Mouse (Mus musculus): ENCODE measurements around the gene Mep1a. TPM values are rescaled to one million over a fixed set of nuclear protein-coding genes. Genes with fewer than 3 reads are reported as not detected.

Mep1a gene
- total and polyA plus RNA-seq, 3 experiments = not detected

DNA sequence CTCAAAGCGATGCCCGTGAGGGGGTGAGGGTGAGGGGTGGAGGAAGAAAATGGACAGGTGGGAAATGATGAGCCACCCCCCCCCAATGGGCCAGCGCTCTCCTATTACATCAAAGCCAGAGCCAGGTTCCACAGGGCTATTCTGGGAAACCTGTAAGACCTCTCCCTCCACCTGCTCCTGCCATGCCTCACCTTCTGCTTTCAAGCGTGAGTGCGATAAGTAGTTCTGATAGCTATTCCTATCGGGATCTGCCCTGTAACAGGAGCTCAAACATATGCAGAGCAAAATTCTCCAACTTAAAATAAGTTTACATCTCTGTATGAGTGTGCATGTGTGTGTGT, 2.0 kb upstream of the Mep1a start:
- Histone ChIP-seq H3K4me3 (ENCODE audit: control insufficient read depth in 1 of 2, insufficient read depth in 1 of 2, low read depth in 2 of 2, low read length in 2 of 2) (no peak overlapping the region), H3K4me1 (ENCODE audit: control insufficient read depth in 1 of 2, insufficient read depth in 2 of 2, low read length in 2 of 2) (no peaks in the 10 kb centered on the region), H3K9ac (ENCODE audit: control insufficient read depth, low read depth, low read length, poor library complexity, severe bottlenecking) (no peak overlapping the region), H3K79me2 (ENCODE audit: control insufficient read depth, insufficient read depth, low read length, poor library complexity) (no peaks in the 10 kb centered on the region), H3K9me3 (replicated peaks; ENCODE audit: insufficient read depth, low read length) (no peaks in the 10 kb centered on the region), H3K27me3 (ENCODE audit: control insufficient read depth in 1 of 2, insufficient read depth in 2 of 2, low read length in 2 of 2) (no peaks in the 10 kb centered on the region), H3K27ac (ENCODE audit: control insufficient read depth, low read depth, low read length) (no peak overlapping the region), H3K36me3 (ENCODE audit: control insufficient read depth in 1 of 2, insufficient read depth in 2 of 2, low read length in 2 of 2) (no peaks in the 10 kb centered on the region)
- TF ChIP-seq SMC3 (IDR thresholded peaks at IDR 0.05; ENCODE audit: low read depth, low read length) = no peak
- no peak for TF ChIP-seq ZNF384 (IDR thresholded peaks at IDR 0.05; ENCODE audit: low read depth, low read length)
- no peak for TF ChIP-seq KAT2A (conservative IDR thresholded peaks at IDR 0.05; ENCODE audit: low read depth, low read length)
- no peak for TF ChIP-seq MAFK (IDR thresholded peaks at IDR 0.05; ENCODE audit: borderline replicate concordance, low read depth, low read length)
- TF ChIP-seq ZC3H11A (IDR thresholded peaks at IDR 0.05; ENCODE audit: low read depth, low read length) = no peak
- TF ChIP-seq HCFC1 (IDR thresholded peaks at IDR 0.05; ENCODE audit: low read depth, low read length) = no peak
- TF ChIP-seq CTCF (IDR thresholded peaks at IDR 0.05 in 2 of 3, conservative IDR thresholded peaks at IDR 0.05 in 1 of 3; ENCODE audit: control insufficient read depth in 1 of 3, insufficient read depth in 1 of 3, low read depth in 2 of 3, low read length in 3 of 3, poor library complexity in 1 of 3, severe bottlenecking in 1 of 3) = no peak
- TF ChIP-seq NRF1 (IDR thresholded peaks at IDR 0.05; ENCODE audit: insufficient read depth, low read depth, low read length, poor library complexity, severe bottlenecking) = no peak
- no peak for TF ChIP-seq ETS1 (IDR thresholded peaks at IDR 0.05; ENCODE audit: low read depth, low read length)
- no peak for TF ChIP-seq ZMIZ1 (IDR thresholded peaks at IDR 0.05; ENCODE audit: low read depth, low read length)
- no peak for TF ChIP-seq MXI1 (IDR thresholded peaks at IDR 0.05; ENCODE audit: low read depth, low read length)
- no peak for DNase-seq (ENCODE audit: low read depth, low spot score)

DNA sequence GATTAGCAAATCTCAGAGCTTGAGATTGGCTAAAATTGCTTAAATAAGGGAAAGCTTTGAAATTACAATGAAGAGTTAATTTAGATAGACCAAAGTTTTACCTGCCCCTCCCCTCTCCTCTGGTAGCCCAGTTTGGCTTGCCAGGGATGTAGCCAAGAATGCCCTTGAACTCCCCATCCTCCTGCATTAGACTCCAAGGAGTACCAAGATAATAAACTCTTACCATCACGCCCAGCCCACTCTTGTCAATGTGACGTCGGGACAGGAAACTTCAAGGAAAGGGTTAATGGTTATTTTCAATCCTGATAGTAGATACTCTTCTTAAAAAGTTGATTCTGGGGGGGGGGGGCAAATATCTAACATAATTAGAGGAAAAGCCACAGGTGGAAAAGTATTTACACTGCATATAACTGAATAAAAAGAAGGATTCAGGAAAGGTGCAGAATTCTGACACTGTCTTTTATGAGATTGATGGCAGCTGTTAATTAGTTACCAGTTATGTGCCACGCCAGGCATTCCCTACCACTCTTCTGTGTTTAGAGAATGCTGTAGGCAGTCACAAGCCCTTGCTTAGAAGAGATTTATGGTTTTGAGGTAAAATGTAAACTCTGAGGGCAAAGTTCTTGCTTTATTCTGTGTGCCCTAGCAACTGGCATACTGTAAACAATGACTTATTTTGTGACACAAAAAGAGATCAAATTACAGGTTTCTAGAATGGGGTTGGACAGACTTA, 1.4 kb upstream of the Mep1a start:
- no peak for DNase-seq (ENCODE audit: low read depth, low spot score)
- Histone ChIP-seq H3K9me3 (replicated peaks; ENCODE audit: insufficient read depth, low read length) (no peaks in the 10 kb centered on the region), H3K36me3 (ENCODE audit: control insufficient read depth in 1 of 2, insufficient read depth in 2 of 2, low read length in 2 of 2) (no peaks in the 10 kb centered on the region), H3K27me3 (ENCODE audit: control insufficient read depth in 1 of 2, insufficient read depth in 2 of 2, low read length in 2 of 2) (no peaks in the 10 kb centered on the region), H3K4me3 (ENCODE audit: control insufficient read depth in 1 of 2, insufficient read depth in 1 of 2, low read depth in 2 of 2, low read length in 2 of 2) (no peak overlapping the region), H3K9ac (ENCODE audit: control insufficient read depth, low read depth, low read length, poor library complexity, severe bottlenecking) (no peak overlapping the region), H3K27ac (ENCODE audit: control insufficient read depth, low read depth, low read length) (no peak overlapping the region), H3K79me2 (ENCODE audit: control insufficient read depth, insufficient read depth, low read length, poor library complexity) (no peaks in the 10 kb centered on the region), H3K4me1 (ENCODE audit: control insufficient read depth in 1 of 2, insufficient read depth in 2 of 2, low read length in 2 of 2) (no peaks in the 10 kb centered on the region)
- TF ChIP-seq TCF12 (IDR thresholded peaks at IDR 0.05; ENCODE audit: low read depth, low read length) (no peak), ETS1 (IDR thresholded peaks at IDR 0.05; ENCODE audit: low read depth, low read length) (no peak), TBP (IDR thresholded peaks at IDR 0.05; ENCODE audit: low read depth, low read length) (no peak), CTCF (IDR thresholded peaks at IDR 0.05 in 2 of 3, conservative IDR thresholded peaks at IDR 0.05 in 1 of 3; ENCODE audit: control insufficient read depth in 1 of 3, insufficient read depth in 1 of 3, low read depth in 2 of 3, low read length in 3 of 3, poor library complexity in 1 of 3, severe bottlenecking in 1 of 3) (no peak)

DNA sequence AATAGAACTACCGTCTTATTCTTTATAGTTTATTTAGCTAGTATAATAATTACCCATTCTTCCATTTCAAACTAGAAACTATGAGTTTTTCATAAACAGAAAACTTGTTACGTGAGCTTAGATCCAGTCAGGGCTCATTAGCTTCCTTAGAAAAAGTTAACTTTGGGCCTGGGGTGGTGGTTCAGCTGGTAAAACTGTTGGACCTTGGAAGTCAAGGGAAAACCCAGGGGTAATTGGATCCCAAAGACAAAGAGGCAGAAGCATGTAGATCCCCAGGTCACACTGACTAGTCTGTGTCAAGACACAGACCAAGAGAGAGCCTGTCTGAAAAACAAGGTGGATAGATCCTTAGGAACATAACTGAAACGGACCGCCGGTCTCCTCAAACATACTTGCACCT, 981 bp downstream of the Mep1a start:
- Histone ChIP-seq H3K27me3 (ENCODE audit: control insufficient read depth in 1 of 2, insufficient read depth in 2 of 2, low read length in 2 of 2) (no peaks in the 10 kb centered on the region), H3K9me3 (replicated peaks; ENCODE audit: insufficient read depth, low read length) (no peaks in the 10 kb centered on the region), H3K9ac (ENCODE audit: control insufficient read depth, low read depth, low read length, poor library complexity, severe bottlenecking) (no peak overlapping the region), H3K4me1 (ENCODE audit: control insufficient read depth in 1 of 2, insufficient read depth in 2 of 2, low read length in 2 of 2) (no peaks in the 10 kb centered on the region), H3K27ac (ENCODE audit: control insufficient read depth, low read depth, low read length) (no peak overlapping the region), H3K4me3 (ENCODE audit: control insufficient read depth in 1 of 2, insufficient read depth in 1 of 2, low read depth in 2 of 2, low read length in 2 of 2) (no peak overlapping the region), H3K36me3 (ENCODE audit: control insufficient read depth in 1 of 2, insufficient read depth in 2 of 2, low read length in 2 of 2) (no peaks in the 10 kb centered on the region), H3K79me2 (ENCODE audit: control insufficient read depth, insufficient read depth, low read length, poor library complexity) (no peaks in the 10 kb centered on the region)
- no peak for TF ChIP-seq POLR2AphosphoS5 (IDR thresholded peaks at IDR 0.05; ENCODE audit: borderline replicate concordance, low read depth, low read length)
- no peak for TF ChIP-seq GATA1 (IDR thresholded peaks at IDR 0.05; ENCODE audit: low read depth, low read length)
- no peak for TF ChIP-seq ZMIZ1 (IDR thresholded peaks at IDR 0.05; ENCODE audit: low read depth, low read length)
- no peak for TF ChIP-seq USF1 (IDR thresholded peaks at IDR 0.05; ENCODE audit: low read depth, low read length)
- TF ChIP-seq MAFK (IDR thresholded peaks at IDR 0.05; ENCODE audit: borderline replicate concordance, low read depth, low read length) = no peak
- no peak for TF ChIP-seq MXI1 (IDR thresholded peaks at IDR 0.05; ENCODE audit: low read depth, low read length)
- TF ChIP-seq BHLHE40 (IDR thresholded peaks at IDR 0.05; ENCODE audit: borderline replicate concordance, low read depth, low read length) = no peak
- no peak for TF ChIP-seq NELFE (IDR thresholded peaks at IDR 0.05; ENCODE audit: low read depth, low read length)
- no peak for TF ChIP-seq EP300 (IDR thresholded peaks at IDR 0.05; ENCODE audit: low read depth in 1 of 2, low read length in 2 of 2)
- no peak for TF ChIP-seq CHD1 (IDR thresholded peaks at IDR 0.05; ENCODE audit: low read depth, low read length)
- no peak for TF ChIP-seq TBP (IDR thresholded peaks at IDR 0.05; ENCODE audit: low read depth, low read length)
- no peak for TF ChIP-seq JUND (IDR thresholded peaks at IDR 0.05; ENCODE audit: low read depth, low read length)
- no peak for TF ChIP-seq ZKSCAN1 (IDR thresholded peaks at IDR 0.05; ENCODE audit: low read depth, low read length)
- TF ChIP-seq SMC3 (IDR thresholded peaks at IDR 0.05; ENCODE audit: low read depth, low read length) = no peak
- DNase-seq (ENCODE audit: low read depth, low spot score) = no peak
